Mouse (Mus musculus) left cerebral cortex, adult 11 months (tissue): ENCODE measurements around the gene Efna4.

ENCODE experiments used
- DNase-seq: peaks from one replicate; pipeline ENCODE4 v3.0.0; 2022; ENCODE audit warnings: low spot score

Efna4 gene

GRCm38 (mm10) chr3:89361675-89362074 lies 23.8 kb upstream of the Efna4 start, which contains the start of gene Dcst2:
Gene Dcst2 (plus strand): TSS chr3:89361975.
- no peak for DNase-seq

GRCm38 (mm10) chr3:89360237-89360636 lies 22.4 kb upstream of the Efna4 start:
- no peak for DNase-seq

- no peak for DNase-seq
These were observed 21.8 kb upstream of the Efna4 start for GRCm38 (mm10) chr3:89359630-89360029.

- DNase-seq: no peak
These were observed 18.2 kb upstream of the Efna4 start for GRCm38 (mm10) chr3:89356029-89356428.

- DNase-seq: no peak
These were observed 17.7 kb upstream of the Efna4 start for GRCm38 (mm10) chr3:89355512-89355902.

GRCm38 (mm10) chr3:89354816-89355511 lies 17.1 kb upstream of the Efna4 start:
- DNase-seq: peak; percentile 83

GRCm38 (mm10) chr3:89351271-89351670 lies 13.4 kb upstream of the Efna4 start:
- no peak for DNase-seq

- peak; percentile 85 for DNase-seq
These were observed 12.2 kb upstream of the Efna4 start, which contains the start of gene Adam15 for GRCm38 (mm10) chr3:89349869-89350501. Gene Adam15 (minus strand): TSS chr3:89349996.

GRCm38 (mm10) chr3:89348911-89349868 lies 11.4 kb upstream of the Efna4 start:
- no peak for DNase-seq

GRCm38 (mm10) chr3:89347916-89348315 lies 10.1 kb upstream of the Efna4 start:
- DNase-seq: no peak

GRCm38 (mm10) chr3:89346815-89347540 lies 9.2 kb upstream of the Efna4 start:
- no peak for DNase-seq

- no peak for DNase-seq
These were observed 5.5 kb upstream of the Efna4 start for GRCm38 (mm10) chr3:89343279-89343678.

- DNase-seq: no peak
These were observed 4.0 kb upstream of the Efna4 start for GRCm38 (mm10) chr3:89341794-89342193.

GRCm38 (mm10) chr3:89340465-89340864 lies 2.6 kb upstream of the Efna4 start:
- no peak for DNase-seq

GRCm38 (mm10) chr3:89339416-89339815 lies 1.6 kb upstream of the Efna4 start:
- no peak for DNase-seq

GRCm38 (mm10) chr3:89337062-89337720 lies 637 bp downstream of the Efna4 start:
- DNase-seq: no peak

- DNase-seq: no peak
These were observed 1.3 kb downstream of the Efna4 start for GRCm38 (mm10) chr3:89336529-89336928.

- no peak for DNase-seq
These were observed 4.8 kb downstream of the Efna4 start for GRCm38 (mm10) chr3:89333053-89333452.

- no peak for DNase-seq
These were observed 5.4 kb downstream of the Efna4 start for GRCm38 (mm10) chr3:89332476-89332875.

GRCm38 (mm10) chr3:89332013-89332412 lies 5.8 kb downstream of the Efna4 start:
- DNase-seq: no peak

- DNase-seq: no peak
These were observed 6.3 kb downstream of the Efna4 start for GRCm38 (mm10) chr3:89331561-89331960.
